21 mouse cellular contexts compared by ENCODE assay signal in genomic region chr2:134691055-134691454, GRCm38 (mm10). TPM values are rescaled to one million over a fixed set of nuclear protein-coding genes. Genes with fewer than 3 reads are reported as not detected.
A peak's percentile ranks its signal among the peaks of the same experiment; 100 is the strongest.
DNase-seq lines count a peak whose midpoint lies in the region; ATAC-seq lines count a peak whose summit lies in the region.
"Had no signal": no experiment of that assay in that cellular context is flagged by ENCODE, and none has a peak within 500 bp of the region (broad histone marks: within the 10 kb centered on the region; RNA-seq: fewer than 3 reads in every experiment).

No protein-coding gene starts in this region.

- H3K36me3 ChIP-seq in midbrain, embryonic 15.5 days (replicated peaks), result no peaks in the 10 kb centered on the region
- H3K36me3 ChIP-seq: embryonic facial prominence, embryonic 15.5 days; forebrain, embryonic 15.5 days; heart, embryonic 15.5 days; hindbrain, embryonic 15.5 days had no signal

- H3K27me3 ChIP-seq in midbrain, embryonic 15.5 days (replicated peaks), result no peaks in the 10 kb centered on the region
- H3K27me3 ChIP-seq: embryonic facial prominence, embryonic 15.5 days; forebrain, embryonic 15.5 days; heart, embryonic 15.5 days; hindbrain, embryonic 15.5 days had no signal

- peak; percentile 84 for ATAC-seq in megakaryocyte progenitor cell, adult 5-6 weeks (replicated peaks; ENCODE audit: poor library complexity)
- no peak for ATAC-seq in midbrain, embryonic 15.5 days (replicated peaks)
- ATAC-seq: activated CD4-positive, CD25-positive, alpha-beta regulatory T cell, adult 4 months; forebrain, embryonic 15.5 days; Patski had no signal

- DNase-seq in heart, adult 11 months, result peak; percentile 31
- no peak for DNase-seq in heart, postnatal 14 days
- DNase-seq in lung, postnatal 36 days, result peak; percentile 48
- DNase-seq in lung, postnatal 10 days, result no peak
- no peak for DNase-seq in right cerebral cortex, postnatal 4 days
- DNase-seq: adrenal gland, postnatal 14 days; cerebellum, adult 2 months; cerebellum, postnatal 10 days; embryo, embryonic 11 days; gastrocnemius, postnatal 36 days; heart, adult 2 months had no signal

- no peak overlapping the region for H3K27ac ChIP-seq in midbrain, embryonic 15.5 days
- H3K27ac ChIP-seq: embryonic facial prominence, embryonic 15.5 days; forebrain, embryonic 15.5 days; heart, adult 2 months; heart, embryonic 15.5 days; hindbrain, embryonic 15.5 days had no signal

- 83% methylated on average over 7 of the region's 7 CpGs for WGBS in midbrain, embryonic 15.5 days

- H3K4me1 ChIP-seq in midbrain, embryonic 15.5 days, result no peaks in the 10 kb centered on the region
- H3K4me1 ChIP-seq: embryonic facial prominence, embryonic 15.5 days; forebrain, embryonic 15.5 days; heart, embryonic 15.5 days; hindbrain, embryonic 15.5 days had no signal

- intact Hi-C loops in heart, postnatal 14 days (cut with DNase I), result no loop called here

- H3K9me3 ChIP-seq in midbrain, embryonic 15.5 days, result no peaks in the 10 kb centered on the region
- H3K9me3 ChIP-seq: embryonic facial prominence, embryonic 15.5 days; forebrain, embryonic 15.5 days; heart, embryonic 15.5 days; hindbrain, embryonic 15.5 days had no signal

- no peak overlapping the region for H3K4me2 ChIP-seq in midbrain, embryonic 15.5 days
- H3K4me2 ChIP-seq: embryonic facial prominence, embryonic 15.5 days; forebrain, embryonic 15.5 days; heart, embryonic 11.5 days; heart, embryonic 15.5 days; hindbrain, embryonic 15.5 days had no signal

- H3K4me3 ChIP-seq in midbrain, embryonic 15.5 days, result no peak overlapping the region
- H3K4me3 ChIP-seq: embryonic facial prominence, embryonic 15.5 days; erythroblast, embryonic 14.5 days; forebrain, embryonic 15.5 days; heart, adult 2 months; heart, embryonic 15.5 days; hindbrain, embryonic 15.5 days had no signal

- no peak overlapping the region for H3K9ac ChIP-seq in midbrain, embryonic 15.5 days
- H3K9ac ChIP-seq: embryonic facial prominence, embryonic 15.5 days; forebrain, embryonic 15.5 days; heart, embryonic 15.5 days; hindbrain, embryonic 15.5 days had no signal

RNA-seq across cellular contexts. Expression of gene Tmx4, which starts 47.1 kb away (rescaled TPM):
- total RNA-seq in heart, postnatal 14 days (2021), result 10 to 100 TPM; 50.3 to 53.3 TPM
- 143 and 145 TPM in 2 replicates for total RNA-seq in megakaryocyte progenitor cell, adult 5-6 weeks (2015)
- total RNA-seq in megakaryocyte progenitor cell, adult 5-6 weeks (2017), result 167 and 171 TPM in 2 replicates
- 116 and 136 TPM in 2 replicates for polyA plus RNA-seq in midbrain, embryonic 15.5 days (2015; fragmentation: Nextera tagmentation; extraction: Ambion mirVana)

Comparison
In these comparisons a context has a peak if more than half of its experiments do, and no peak if none do; other contexts are left out.
1. DNase-seq: peak in heart, adult 11 months (single experiment) and lung, postnatal 36 days (single experiment); none in heart, postnatal 14 days (0 of 2), lung, postnatal 10 days (single experiment) and right cerebral cortex, postnatal 4 days (single experiment).